Mouse (Mus musculus) forebrain, embryonic 12.5 days (tissue): Measurements from ENCODE around the gene Arl6ip1. TPM values are rescaled to one million over a fixed set of nuclear protein-coding genes. Genes with fewer than 3 reads are reported as not detected.
A peak's percentile ranks its signal among the peaks of the same experiment; 100 is the strongest.

ENCODE experiments used
- ATAC-seq: fragments of 200-750 bp; cut with Nextera tagmentation; 2 replicates; pipeline ENCODE4 v1.8.0; 2017; ENCODE audit warnings: moderate TSS enrichment; ENCODE audit not compliant: low FRiP score
- H3K27ac ChIP-seq: fragments of 300-500 bp; sonication (generic); 2 replicates; pipeline ENCODE4 v1.5.1; 2016; ENCODE audit warnings: mild to moderate bottlenecking
- H3K27me3 ChIP-seq: fragments of 300-500 bp; sonication (generic); 2 replicates; pipeline ENCODE4 v1.6.1; 2016; ENCODE audit warnings: mild to moderate bottlenecking
- H3K36me3 ChIP-seq: fragments of 300-500 bp; sonication (generic); replicated peaks from 2 replicates; pipeline ENCODE4 v1.6.1; 2016; ENCODE audit warnings: mild to moderate bottlenecking
- H3K4me1 ChIP-seq: fragments of 300-500 bp; sonication (generic); 2 replicates; pipeline ENCODE4 v1.6.1; 2016
- H3K4me2 ChIP-seq: fragments of 300-500 bp; sonication (generic); 2 replicates; pipeline ENCODE4 v1.6.1; 2016; ENCODE audit warnings: mild to moderate bottlenecking, moderate library complexity
- H3K4me3 ChIP-seq: fragments of 300-500 bp; sonication (generic); replicated peaks from 2 replicates; pipeline ENCODE4 v1.5.1; 2016; ENCODE audit warnings: mild to moderate bottlenecking
- H3K9ac ChIP-seq: fragments of 300-500 bp; sonication (generic); 2 replicates; pipeline ENCODE4 v1.6.1; 2016; ENCODE audit warnings: mild to moderate bottlenecking
- H3K9me3 ChIP-seq: fragments of 300-500 bp; sonication (generic); 2 replicates; pipeline ENCODE4 v1.6.1; 2016
- WGBS: fragments of 180-500 bp; shearing (Covaris S2); methylation state at CpG from one replicate; pipeline ENCODE4 v1.1.7; 2016; 5-methylcytosine and 5-hydroxymethylcytosine counted together
- polyA plus RNA-seq: library from polyadenylated mRNA; unstranded; fragments of >200 nt; fragmentation: Nextera tagmentation; extraction: Ambion mirVana; gene quantifications from 2 replicates; pipeline ENCODE4 v1.2.1, GENCODE M21; 2016

The Arl6ip1 gene
- polyA plus RNA-seq, 1 experiment from 2014 or later, result 624 TPM

- peaks cover 28% of the 10 kb centered on the region for H3K4me1 ChIP-seq
- peak overlapping the region; percentile 69 for H3K4me2 ChIP-seq
- peak overlapping the region; percentile 2; the same call in 1 of the 2 replicates for H3K4me3 ChIP-seq
- H3K36me3 ChIP-seq, result peaks cover 38% of the 10 kb centered on the region
- H3K27ac ChIP-seq, result no peak overlapping the region
- ATAC-seq, result no peak
- H3K9me3 ChIP-seq, result no peaks in the 10 kb centered on the region
- no peaks in the 10 kb centered on the region for H3K27me3 ChIP-seq
- H3K9ac ChIP-seq, result no peak overlapping the region
- WGBS, result 74% methylated on average over 11 of the region's 11 CpGs
Measured at GRCm38 (mm10) chr7:118126219-118126875, 3.1 kb downstream of the Arl6ip1 start.

GRCm38 (mm10) chr7:118125736-118126135, 3.7 kb downstream of the Arl6ip1 start:
- Histone ChIP-seq H3K4me2 (no peak overlapping the region), H3K27ac (no peak overlapping the region), H3K27me3 (no peaks in the 10 kb centered on the region), H3K9ac (no peak overlapping the region), H3K9me3 (no peaks in the 10 kb centered on the region), H3K4me3 (no peak overlapping the region), H3K4me1 (peaks cover 28% of the 10 kb centered on the region), H3K36me3 (peaks cover 44% of the 10 kb centered on the region)
- no peak for ATAC-seq

GRCm38 (mm10) chr7:118123512-118124411, 5.7 kb downstream of the Arl6ip1 start:
- Histone ChIP-seq H3K4me2 (no peak overlapping the region), H3K9ac (no peak overlapping the region), H3K4me3 (no peak overlapping the region), H3K36me3 (peaks cover 64% of the 10 kb centered on the region), H3K27me3 (no peaks in the 10 kb centered on the region), H3K9me3 (no peaks in the 10 kb centered on the region), H3K4me1 (peaks cover 28% of the 10 kb centered on the region), H3K27ac (no peak overlapping the region)
- ATAC-seq, result no peak
- WGBS, result 93% methylated on average over 4 of the region's 4 CpGs

GRCm38 (mm10) chr7:118122235-118122634, 7.2 kb downstream of the Arl6ip1 start:
- no peak overlapping the region for H3K9ac ChIP-seq
- H3K27me3 ChIP-seq, result no peaks in the 10 kb centered on the region
- H3K9me3 ChIP-seq, result no peaks in the 10 kb centered on the region
- no peak overlapping the region for H3K27ac ChIP-seq
- H3K4me1 ChIP-seq, result peaks cover 17% of the 10 kb centered on the region
- WGBS, result 96% methylated on average over 7 of the region's 7 CpGs
- H3K4me2 ChIP-seq, result no peak overlapping the region
- H3K4me3 ChIP-seq, result no peak overlapping the region
- ATAC-seq, result no peak
- H3K36me3 ChIP-seq, result peaks cover 72% of the 10 kb centered on the region

- H3K36me3 ChIP-seq, result peaks cover 59% of the 10 kb centered on the region
- 82% methylated on average over 1 of the region's 1 CpGs for WGBS
Measured at GRCm38 (mm10) chr7:118120654-118121053, 8.8 kb downstream of the Arl6ip1 start.

GRCm38 (mm10) chr7:118119946-118120345, 9.5 kb downstream of the Arl6ip1 start:
- Histone ChIP-seq H3K9me3 (no peaks in the 10 kb centered on the region), H3K27me3 (no peaks in the 10 kb centered on the region), H3K4me2 (no peak overlapping the region), H3K27ac (no peak overlapping the region), H3K9ac (no peak overlapping the region), H3K4me3 (no peak overlapping the region), H3K36me3 (peaks cover 57% of the 10 kb centered on the region), H3K4me1 (peaks cover 12% of the 10 kb centered on the region)
- WGBS, result 88% methylated on average over 5 of the region's 5 CpGs
- ATAC-seq, result no peak

More at GRCm38 (mm10) chr7:118120654-118121053, 8.8 kb downstream of the Arl6ip1 start:
- Histone ChIP-seq H3K9me3 (no peaks in the 10 kb centered on the region), H3K27me3 (no peaks in the 10 kb centered on the region), H3K4me2 (no peak overlapping the region), H3K4me3 (no peak overlapping the region), H3K27ac (no peak overlapping the region), H3K4me1 (peaks cover 7% of the 10 kb centered on the region; the same call in 1 of the 2 replicates), H3K9ac (no peak overlapping the region)
- no peak for ATAC-seq

- no peak for ATAC-seq
- H3K27ac ChIP-seq, result no peak overlapping the region
- peaks cover 58% of the 10 kb centered on the region for H3K36me3 ChIP-seq
- H3K4me3 ChIP-seq, result no peak overlapping the region
- H3K4me2 ChIP-seq, result no peak overlapping the region
- no peak overlapping the region for H3K9ac ChIP-seq
- H3K9me3 ChIP-seq, result no peaks in the 10 kb centered on the region
- H3K4me1 ChIP-seq, result peaks cover 16% of the 10 kb centered on the region
- 62% methylated on average over 2 of the region's 2 CpGs for WGBS
- no peaks in the 10 kb centered on the region for H3K27me3 ChIP-seq
Measured at GRCm38 (mm10) chr7:118119142-118119541, 10.3 kb downstream of the Arl6ip1 start.

GRCm38 (mm10) chr7:118118426-118118825, 11.0 kb downstream of the Arl6ip1 start:
- ATAC-seq, result no peak
- Histone ChIP-seq H3K27me3 (no peaks in the 10 kb centered on the region), H3K27ac (no peak overlapping the region), H3K4me2 (no peak overlapping the region), H3K9me3 (no peaks in the 10 kb centered on the region), H3K36me3 (peaks cover 61% of the 10 kb centered on the region), H3K4me1 (peaks cover 23% of the 10 kb centered on the region), H3K9ac (no peak overlapping the region), H3K4me3 (no peak overlapping the region)
- WGBS, result 86% methylated on average over 3 of the region's 3 CpGs

GRCm38 (mm10) chr7:118117539-118118210, 11.8 kb downstream of the Arl6ip1 start:
- Histone ChIP-seq H3K27me3 (no peaks in the 10 kb centered on the region), H3K4me3 (no peak overlapping the region), H3K9me3 (no peaks in the 10 kb centered on the region), H3K4me1 (peaks cover 31% of the 10 kb centered on the region), H3K27ac (peak overlapping the region; percentile 71; the same call in 1 of the 2 replicates), H3K36me3 (peaks cover 62% of the 10 kb centered on the region), H3K4me2 (no peak overlapping the region), H3K9ac (no peak overlapping the region; the same call in 1 of the 2 replicates)
- 44% methylated on average over 4 of the region's 4 CpGs for WGBS
- no peak for ATAC-seq

- WGBS, result 15% methylated on average over 8 of the region's 8 CpGs
- Histone ChIP-seq H3K4me1 (peaks cover 38% of the 10 kb centered on the region), H3K4me2 (peak overlapping the region; percentile 61), H3K4me3 (peak overlapping the region; percentile 86), H3K27me3 (no peaks in the 10 kb centered on the region), H3K36me3 (peaks cover 64% of the 10 kb centered on the region), H3K9ac (no peak overlapping the region; the same call in 1 of the 2 replicates), H3K27ac (peak overlapping the region; percentile 71), H3K9me3 (no peaks in the 10 kb centered on the region)
- ATAC-seq, result 0 out of 2 replicates have a peak, but pooled peaks have one; percentile 2
Measured at GRCm38 (mm10) chr7:118116787-118117538, 12.5 kb downstream of the Arl6ip1 start.

- peaks cover 69% of the 10 kb centered on the region for H3K36me3 ChIP-seq
- peak within 1 kb of the TSS; percentile 94 for H3K4me2 ChIP-seq
- peak within 1 kb of the TSS; percentile 91 for H3K27ac ChIP-seq
- H3K27me3 ChIP-seq, result no peaks in the 10 kb centered on the region
- H3K9me3 ChIP-seq, result no peaks in the 10 kb centered on the region
- H3K9ac ChIP-seq, result peak within 1 kb of the TSS; percentile 99
- peak within 1 kb of the TSS; percentile 86 for H3K4me3 ChIP-seq
- under 1% methylated on average over 40 of the region's 40 CpGs for WGBS
- peak; percentile 86 for ATAC-seq
- H3K4me1 ChIP-seq, result peaks cover 47% of the 10 kb centered on the region
Measured at GRCm38 (mm10) chr7:118115877-118116568, 13.4 kb downstream of the Arl6ip1 start, which contains the start of gene Rps15a. Gene Rps15a (minus strand): TSS chr7:118116188.
